Mouse (Mus musculus): ENCODE results near the gene Gm26920.
A peak's percentile ranks its signal among the peaks of the same experiment; 100 is the strongest.

Gene Gm26920

GRCm38 (mm10) chr7:30053591-30053990 is 36.6 kb downstream of the Gm26920 start:
- DNase-seq (ENCODE audit: low spot score in 2 of 2): no peak

GRCm38 (mm10) chr7:30050882-30051548 is 39.2 kb downstream of the Gm26920 start, which contains the start of gene Zfp14:
Zfp14 (minus strand) TSS chr7:30051380.
- DNase-seq (ENCODE audit: low spot score in 2 of 2): peak; percentile 90 to 91

GRCm38 (mm10) chr7:30048126-30048525 is 42.1 kb downstream of the Gm26920 start:
- DNase-seq (ENCODE audit: low spot score in 2 of 2): no peak

- peak in 1 of 2 experiments; percentile 5 for DNase-seq (ENCODE audit: low spot score in 2 of 2)
Measured at GRCm38 (mm10) chr7:30044354-30044753, 45.9 kb downstream of the Gm26920 start.

- DNase-seq (ENCODE audit: low spot score in 2 of 2): no peak
Measured at GRCm38 (mm10) chr7:30034331-30034730, 55.9 kb downstream of the Gm26920 start.

GRCm38 (mm10) chr7:30031379-30031778 is 58.8 kb downstream of the Gm26920 start:
- DNase-seq (ENCODE audit: low spot score in 2 of 2): no peak

GRCm38 (mm10) chr7:30030677-30031076 is 59.5 kb downstream of the Gm26920 start:
- DNase-seq (ENCODE audit: low spot score in 2 of 2): no peak

GRCm38 (mm10) chr7:30028572-30028971 is 61.6 kb downstream of the Gm26920 start:
- no peak for DNase-seq (ENCODE audit: low spot score in 2 of 2)

- DNase-seq (ENCODE audit: low spot score in 2 of 2): no peak
Measured at GRCm38 (mm10) chr7:30027331-30027730, 62.9 kb downstream of the Gm26920 start.

GRCm38 (mm10) chr7:30025358-30025757 is 64.9 kb downstream of the Gm26920 start:
- DNase-seq (ENCODE audit: low spot score in 2 of 2): no peak

GRCm38 (mm10) chr7:30023800-30024199 is 66.4 kb downstream of the Gm26920 start:
- DNase-seq (ENCODE audit: low spot score in 2 of 2): peak; percentile 55 to 77

- no peak for DNase-seq (ENCODE audit: low spot score in 2 of 2)
Measured at GRCm38 (mm10) chr7:30023324-30023723, 66.9 kb downstream of the Gm26920 start.

GRCm38 (mm10) chr7:30019543-30019942 is 70.7 kb downstream of the Gm26920 start:
- DNase-seq (ENCODE audit: low spot score in 2 of 2): no peak

- no peak for DNase-seq (ENCODE audit: low spot score in 2 of 2)
Measured at GRCm38 (mm10) chr7:30017226-30017625, 73.0 kb downstream of the Gm26920 start.

- DNase-seq (ENCODE audit: low spot score in 2 of 2): peak; percentile 21 to 48
Measured at GRCm38 (mm10) chr7:30012956-30013363, 77.2 kb downstream of the Gm26920 start.

GRCm38 (mm10) chr7:30010551-30011195 is 79.5 kb downstream of the Gm26920 start:
- DNase-seq (ENCODE audit: low spot score in 2 of 2): no peak

GRCm38 (mm10) chr7:30009321-30010085 is 80.7 kb downstream of the Gm26920 start:
- DNase-seq (ENCODE audit: low spot score in 2 of 2): no peak

- no peak for DNase-seq (ENCODE audit: low spot score in 2 of 2)
Measured at GRCm38 (mm10) chr7:30008020-30008690, 82.1 kb downstream of the Gm26920 start.

- DNase-seq (ENCODE audit: low spot score in 2 of 2): no peak
Measured at GRCm38 (mm10) chr7:30007601-30008000, 82.6 kb downstream of the Gm26920 start.
